Mouse (Mus musculus) lung, postnatal 4 days (tissue): Measurements from ENCODE around the gene Urm1.

Experiments used
- DNase-seq, 2 experiments: peaks; one replicate each; pipeline ENCODE4 v3.0.0; 2021

The Urm1 gene

DNA sequence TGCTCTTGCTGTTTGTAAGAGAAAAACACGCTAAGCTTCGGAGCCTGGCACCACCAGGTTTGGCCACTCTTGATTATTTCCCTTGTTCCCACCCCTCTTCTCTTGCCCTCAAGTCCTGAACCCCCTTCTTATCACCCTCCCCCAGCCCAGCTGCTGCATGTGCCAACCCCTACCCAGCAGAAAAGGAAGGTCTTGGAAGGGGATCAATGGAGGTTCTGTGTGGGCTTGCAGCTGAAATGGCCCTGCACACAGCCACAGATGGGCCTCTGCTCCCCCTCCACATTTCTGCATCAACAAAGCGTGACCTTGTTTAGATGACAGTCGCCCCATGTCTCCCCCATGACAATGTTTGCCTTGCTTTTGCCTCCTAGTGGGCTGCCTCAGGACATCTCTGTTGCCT lies 11.2 kb downstream of the Urm1 start:
- no peak for DNase-seq

DNA sequence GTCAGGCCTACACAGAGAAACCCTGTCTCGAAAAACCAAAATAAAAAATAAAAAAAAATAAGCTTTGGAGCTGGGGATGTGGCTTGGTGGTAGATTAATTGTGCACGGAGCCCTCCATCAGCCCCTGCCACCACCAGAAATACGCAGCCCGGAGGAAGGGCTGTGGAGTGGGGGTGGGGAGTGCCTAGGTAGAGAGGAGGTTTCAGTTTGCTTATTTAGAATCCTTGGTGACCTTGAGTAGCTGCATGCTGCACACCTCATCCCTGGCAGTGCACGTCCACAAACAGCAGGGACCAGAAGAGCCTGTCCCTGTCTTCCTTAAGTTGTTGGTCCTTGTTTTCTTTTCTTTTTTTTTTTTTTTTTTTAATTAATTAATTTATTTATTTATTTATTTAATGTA lies 13.9 kb downstream of the Urm1 start:
- DNase-seq, result no peak

DNA sequence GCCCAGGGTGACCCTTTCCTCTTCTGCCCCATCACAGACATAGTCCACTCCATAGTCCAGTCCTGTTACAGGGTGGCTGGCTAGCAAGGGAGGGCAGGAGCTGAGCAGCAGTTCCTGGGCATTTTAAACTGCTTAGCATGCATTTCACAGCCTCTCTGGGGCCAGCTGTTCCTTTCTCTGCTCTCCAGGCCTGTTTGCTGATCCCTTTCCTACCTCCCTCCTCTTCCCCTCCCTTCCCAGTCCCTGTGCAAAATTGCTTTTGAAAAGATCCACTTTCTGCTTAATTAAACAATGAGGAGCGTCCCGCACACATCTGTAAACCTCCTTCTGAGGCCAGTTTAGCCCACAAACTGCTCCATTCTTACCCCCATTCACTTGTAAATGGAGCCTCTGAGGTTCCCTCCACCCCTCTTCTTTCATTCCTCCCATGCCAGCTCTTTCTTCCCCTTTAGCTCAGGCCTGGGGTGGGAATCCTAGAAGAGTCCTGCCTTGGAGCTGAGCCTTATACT lies 15.6 kb downstream of the Urm1 start:
- no peak for DNase-seq

DNA sequence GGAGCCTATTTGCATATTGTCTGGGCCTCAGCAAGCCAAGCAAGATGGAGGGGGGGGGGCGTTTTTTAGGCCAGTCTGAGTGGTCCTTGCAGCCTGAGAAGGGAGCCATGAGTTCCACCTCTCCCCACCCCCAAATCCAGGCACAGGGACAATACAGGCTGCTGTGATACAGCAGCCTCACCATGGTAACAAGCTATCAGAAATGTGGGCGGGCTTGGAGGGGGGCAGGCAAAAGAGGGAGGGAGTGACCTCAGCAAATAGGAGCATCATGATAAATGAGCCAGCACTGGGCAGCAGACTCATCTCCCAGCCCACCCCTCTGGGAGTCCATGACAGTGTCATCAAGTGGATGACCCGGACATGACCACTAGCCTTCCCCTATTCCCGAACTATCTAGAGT lies 19.6 kb downstream of the Urm1 start:
- no peak for DNase-seq

DNA sequence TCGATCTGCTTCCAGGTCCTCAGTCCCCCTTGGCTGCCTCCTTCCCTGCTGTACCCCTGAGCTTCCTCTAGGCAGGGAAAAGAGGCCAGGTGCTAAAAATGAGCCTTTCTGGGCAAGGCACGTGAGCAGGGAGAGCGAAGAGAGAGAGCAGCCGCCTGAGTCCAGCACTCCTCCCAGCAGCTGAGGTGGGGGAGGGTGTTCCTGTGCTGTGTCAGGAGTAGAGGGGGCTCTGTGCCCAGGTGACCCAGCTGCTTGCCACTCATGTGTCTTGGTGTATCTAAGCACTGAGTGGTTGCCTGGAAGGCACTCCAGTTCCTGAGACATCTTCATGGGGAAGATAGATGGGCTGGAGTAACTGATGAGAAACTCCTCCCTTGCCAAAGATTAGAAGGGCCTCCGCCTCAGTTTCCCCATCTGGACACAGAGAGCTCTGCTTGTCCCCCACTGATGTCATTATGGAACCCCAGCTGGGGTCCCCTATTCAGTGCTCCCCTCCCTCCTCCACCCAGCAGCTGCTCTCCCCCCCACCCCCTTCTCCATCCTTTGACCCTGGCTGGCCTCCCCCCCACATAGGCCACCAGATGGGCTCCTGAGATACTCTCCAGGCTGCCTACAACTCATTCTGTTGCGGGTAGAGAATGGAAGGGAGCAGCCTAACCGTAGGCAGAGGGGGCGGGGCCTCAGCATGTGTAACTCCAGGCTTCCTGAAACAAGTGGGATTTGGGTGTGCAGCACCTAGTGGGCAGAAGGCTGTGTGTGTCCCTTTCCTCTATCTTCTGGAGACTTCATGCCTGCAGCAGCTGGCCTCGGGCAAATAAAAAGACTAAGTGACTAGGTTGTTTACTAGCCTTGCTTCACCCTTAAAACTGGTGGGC lies 23.6 kb downstream of the Urm1 start:
- no peak for DNase-seq

DNA sequence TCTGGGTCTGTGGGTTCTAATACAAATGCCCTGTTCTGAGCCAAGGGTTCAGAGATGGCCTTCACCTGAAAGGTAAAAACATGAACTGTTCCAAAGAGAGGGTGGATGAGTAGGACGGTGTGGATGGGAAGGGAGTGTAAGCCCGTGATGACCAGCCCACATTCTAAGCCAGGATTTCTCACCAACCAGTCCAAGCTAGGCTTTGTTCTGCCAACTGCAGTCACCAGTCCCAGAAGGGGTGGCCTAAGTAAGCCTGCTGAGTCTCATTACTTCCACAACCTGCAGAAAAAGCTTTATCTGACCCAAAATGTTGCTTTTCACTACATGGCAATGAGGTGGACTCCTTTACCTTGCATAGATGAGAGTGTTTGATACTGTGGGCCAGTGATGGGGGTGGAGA lies 24.2 kb downstream of the Urm1 start:
- DNase-seq, result no peak

DNA sequence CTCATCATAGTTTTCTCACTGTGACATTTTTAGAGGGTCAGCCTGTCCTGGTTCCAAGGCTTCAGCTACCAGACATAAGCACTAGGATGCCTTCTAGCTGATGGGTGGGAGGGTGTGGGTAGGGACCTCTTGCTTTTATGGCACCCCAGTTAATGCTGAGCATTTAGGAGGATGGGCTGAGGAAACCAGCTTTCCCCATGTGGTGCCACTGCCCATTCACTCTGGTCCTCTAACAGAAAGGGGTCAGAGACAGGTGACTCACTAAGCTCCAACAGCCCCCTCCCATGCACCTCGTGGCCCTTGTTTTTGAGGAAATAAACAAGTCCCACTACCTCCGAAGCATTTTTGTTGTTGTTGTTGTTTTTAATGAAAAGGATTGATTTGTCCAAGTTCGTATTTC lies 24.8 kb downstream of the Urm1 start:
- no peak for DNase-seq

DNA sequence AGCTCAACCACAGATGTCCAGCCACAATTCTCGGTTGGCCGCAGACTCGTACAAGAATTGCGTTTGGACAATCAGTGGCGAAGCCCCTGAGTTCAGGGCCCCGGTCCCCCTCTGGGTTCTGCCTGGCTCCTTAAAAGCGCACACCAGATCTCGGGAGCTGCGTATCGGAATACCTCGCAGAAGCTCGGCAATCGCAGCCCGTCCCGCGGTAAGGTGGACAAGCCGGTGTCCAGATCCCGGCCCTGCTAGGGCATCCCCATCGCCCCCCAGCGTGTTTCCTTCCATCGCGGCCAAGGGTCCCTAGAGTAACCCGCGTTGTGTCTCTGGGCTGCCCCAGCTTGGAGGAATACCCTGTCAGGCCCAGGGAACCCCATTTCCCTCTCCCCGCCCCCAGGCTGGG lies 25.8 kb downstream of the Urm1 start:
- DNase-seq, result no peak

DNA sequence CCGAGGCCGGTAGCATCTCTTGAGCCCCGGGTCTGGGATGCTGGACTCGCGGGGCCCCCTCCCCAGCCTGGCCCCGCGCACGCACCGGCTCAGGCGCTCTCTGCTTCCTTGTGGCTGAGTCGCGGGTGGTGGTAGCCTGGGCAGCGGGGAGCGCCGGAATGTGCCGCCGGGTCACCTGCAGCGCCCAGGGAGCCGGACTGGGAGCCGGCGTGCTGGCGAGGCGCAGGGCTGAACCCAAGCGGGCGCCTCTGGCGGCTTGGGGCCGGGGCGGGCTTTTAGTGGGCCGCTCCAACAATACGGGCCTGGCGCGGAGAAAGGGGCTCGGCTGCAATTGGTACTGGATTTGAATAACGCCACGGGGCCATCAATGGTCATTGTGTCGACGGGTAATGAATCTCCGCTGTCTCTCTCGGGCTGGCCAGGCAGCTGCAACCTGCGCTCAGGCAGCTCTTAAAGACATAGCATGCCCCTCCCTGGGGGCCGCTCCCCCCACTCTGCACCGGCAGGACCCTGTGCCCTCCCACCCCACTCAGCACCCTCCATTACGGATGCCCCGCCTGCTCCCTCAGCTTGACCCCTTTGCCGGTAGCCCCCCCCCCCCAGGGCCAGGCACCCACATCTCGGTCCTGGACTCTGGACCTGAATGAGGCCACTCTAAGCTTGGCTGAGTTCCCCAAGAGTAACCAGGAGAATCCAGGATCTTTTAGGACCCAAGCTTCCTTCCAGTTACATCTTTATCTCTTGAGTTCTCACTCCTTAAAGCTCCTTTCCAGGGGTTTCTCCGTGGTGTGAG lies 26.4 kb downstream of the Urm1 start:
- DNase-seq, result no peak

DNA sequence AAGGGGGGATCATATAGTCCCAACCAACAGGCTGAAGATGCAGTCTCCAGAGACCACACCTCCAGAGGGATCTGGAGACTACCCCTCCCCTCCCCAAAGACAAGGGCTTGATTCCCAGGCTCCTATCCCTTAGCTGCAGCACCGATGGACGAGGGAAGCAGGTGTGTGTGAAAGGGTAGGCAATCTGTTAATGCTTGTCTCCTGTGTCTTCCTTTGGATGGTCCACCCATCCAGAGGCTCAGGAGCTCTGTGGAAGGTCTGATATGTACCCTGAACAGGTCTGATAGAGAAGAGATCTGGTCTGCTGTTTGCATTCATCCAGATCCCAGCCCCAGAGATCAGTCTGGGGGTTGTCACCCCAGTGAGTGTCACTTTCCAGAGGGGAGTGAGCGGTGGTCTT lies 27.0 kb downstream of the Urm1 start:
- DNase-seq, result no peak

DNA sequence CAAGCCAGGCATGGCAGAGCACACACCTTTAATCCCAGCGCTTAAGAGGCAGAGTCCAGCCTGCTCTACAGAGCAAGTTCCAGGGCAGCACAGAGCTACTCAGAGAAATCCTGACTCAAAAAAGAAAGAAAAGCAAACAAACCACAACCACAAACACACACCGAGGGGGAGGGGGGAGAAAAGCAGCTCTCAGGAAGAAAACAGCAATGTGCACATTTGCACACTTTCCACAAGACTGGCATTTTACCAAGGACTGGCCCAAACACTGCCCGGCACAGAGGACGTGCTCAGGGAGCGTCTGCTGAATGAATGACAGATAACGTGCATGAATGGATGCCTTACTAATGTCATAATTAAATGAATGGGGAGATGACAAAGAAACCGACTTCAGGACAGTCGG lies 29.2 kb downstream of the Urm1 start:
- no peak for DNase-seq

DNA sequence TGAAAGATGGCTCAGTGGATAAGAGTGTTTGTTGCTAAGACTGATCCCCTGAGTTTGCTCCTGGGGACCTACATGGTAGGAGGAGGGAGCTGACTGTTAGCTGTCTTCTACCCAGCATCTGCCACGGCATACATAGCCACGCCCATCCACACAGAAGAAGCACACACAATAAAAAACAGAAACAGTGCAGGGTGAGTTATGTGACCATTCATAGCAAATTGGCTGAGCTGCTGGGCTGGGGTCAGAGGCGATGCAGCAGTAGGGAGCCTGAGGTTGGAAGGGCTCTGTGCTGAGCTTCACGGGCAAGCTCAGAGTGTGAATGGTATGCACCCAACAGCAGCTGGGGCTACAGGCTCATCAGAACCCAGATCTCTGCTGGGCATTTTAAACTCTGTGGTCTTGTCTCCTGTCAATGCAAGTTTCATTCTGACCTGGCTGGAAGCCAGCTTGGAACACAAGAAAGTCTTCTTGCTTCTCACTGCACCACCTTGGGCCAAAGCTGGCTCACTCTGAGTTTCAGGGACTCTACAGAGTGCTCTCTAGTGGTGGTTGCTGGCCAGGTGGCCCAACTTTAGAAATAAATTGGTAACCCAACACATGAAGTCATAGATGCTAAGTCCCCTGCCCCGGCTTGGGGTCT lies 30.1 kb downstream of the Urm1 start:
- DNase-seq, result no peak

DNA sequence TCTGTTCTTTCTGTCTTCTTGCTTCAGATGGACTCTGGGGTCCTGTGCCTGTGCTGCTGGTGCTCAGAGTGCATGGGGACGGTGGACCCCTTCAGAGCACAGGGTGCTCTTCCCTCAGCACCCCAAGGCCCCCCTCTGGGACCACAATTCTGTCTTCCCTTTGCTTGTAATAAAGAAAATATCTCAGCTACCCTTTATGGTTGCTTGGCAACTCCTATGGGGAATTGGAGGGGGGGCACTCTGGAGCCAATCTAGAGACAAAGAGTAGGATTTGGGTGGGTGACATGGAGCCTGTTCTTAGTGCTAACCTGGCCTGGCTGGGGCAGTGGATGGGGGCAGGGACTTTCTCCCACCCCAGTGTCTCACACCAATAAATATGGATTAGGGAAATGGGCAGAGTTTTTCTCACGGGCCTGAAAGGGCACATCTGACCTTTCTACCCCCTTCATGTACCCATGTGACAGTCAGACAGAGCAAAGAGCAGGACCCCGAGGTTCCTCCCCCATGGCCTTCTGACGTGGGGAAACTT lies 33.1 kb downstream of the Urm1 start:
- no peak for DNase-seq

DNA sequence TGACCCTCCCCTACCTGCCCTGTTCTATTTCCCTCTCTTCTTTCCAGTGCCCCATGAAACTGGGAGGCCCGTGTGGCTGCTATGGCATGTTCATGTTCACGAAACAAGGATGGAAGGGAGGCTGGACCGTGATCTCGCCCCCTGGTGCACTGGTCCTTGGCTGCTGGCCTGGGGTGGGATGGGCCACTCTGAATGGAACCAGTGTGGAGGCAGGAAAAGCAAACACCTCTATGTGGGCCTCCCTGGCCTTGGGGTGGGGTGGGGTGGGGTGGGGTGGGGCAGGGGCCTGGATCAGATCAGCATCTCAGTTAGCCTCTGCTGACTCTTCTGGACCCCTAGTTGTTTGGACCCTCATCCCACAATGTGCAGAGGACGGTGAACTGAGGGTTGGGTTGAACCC lies 33.9 kb downstream of the Urm1 start:
- DNase-seq, result no peak

DNA sequence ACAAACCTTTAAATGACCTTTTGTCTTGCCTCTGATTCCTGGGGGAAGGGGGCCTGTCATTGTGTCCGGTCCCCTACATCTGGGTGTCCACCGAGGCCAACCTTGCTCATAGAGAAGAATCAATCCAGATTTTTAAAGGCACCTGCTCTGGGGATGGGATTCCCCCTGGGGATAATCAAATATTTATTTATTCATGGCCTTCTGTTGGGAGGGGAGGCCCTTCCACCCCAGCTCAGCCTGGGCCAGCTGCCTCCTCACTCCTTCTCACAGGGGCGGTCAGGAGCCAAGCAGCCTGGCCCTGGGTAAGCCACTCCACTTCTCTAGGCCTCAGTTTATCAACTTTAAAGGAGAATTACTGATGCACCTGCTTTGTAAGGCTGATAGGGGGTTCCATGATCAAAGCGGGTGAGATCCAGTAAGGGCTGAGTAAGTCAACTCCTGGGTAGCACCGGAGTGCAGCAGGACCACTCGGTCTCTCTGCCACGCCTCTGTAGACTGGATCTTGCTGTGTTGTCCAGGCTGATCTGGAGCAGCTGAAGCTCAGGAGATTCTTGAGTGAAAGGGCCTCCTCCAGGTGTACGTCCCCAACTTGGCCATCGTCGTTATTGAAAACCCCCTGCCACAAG lies 35.8 kb downstream of the Urm1 start:
- no peak for DNase-seq

DNA sequence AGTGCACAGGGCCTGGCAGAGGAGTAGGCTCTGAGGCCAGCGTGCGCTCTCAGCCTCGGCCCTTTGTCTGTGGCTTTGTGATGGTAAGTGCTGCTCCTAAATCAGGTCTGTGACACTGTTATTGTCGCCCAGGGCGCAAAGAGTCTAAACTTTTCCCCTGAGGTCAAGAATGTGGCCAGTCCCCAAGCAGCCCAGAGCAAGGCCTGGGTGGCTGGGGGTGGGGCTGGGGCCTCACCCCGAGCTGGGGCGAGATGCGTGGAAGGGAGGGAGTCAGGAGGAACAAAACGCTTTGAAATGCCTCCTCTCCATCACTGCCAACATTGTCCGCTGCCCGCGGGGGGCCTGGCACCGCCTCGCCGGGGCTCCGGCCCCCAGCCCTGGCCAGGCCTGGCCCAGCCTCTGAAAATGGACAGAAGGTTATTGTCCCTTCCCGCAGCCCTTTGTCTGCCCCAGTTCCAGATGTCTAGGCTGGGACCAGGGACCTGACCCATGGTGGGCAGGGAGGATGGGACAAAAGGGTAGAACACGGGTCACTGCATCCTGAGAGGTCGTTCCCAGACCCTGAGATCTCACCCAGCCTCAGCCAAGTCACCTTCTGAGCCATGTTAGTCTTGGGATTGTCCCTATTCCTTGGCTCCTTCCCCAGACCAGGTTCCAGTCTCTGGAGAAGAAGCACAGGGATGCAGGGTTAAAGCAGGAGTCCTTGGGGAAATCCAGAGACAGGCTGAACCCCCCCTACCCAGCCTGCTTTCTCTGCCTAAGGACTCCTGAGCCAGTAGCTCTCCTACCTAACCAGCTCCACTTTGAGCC lies 36.8 kb downstream of the Urm1 start:
- DNase-seq, result no peak

DNA sequence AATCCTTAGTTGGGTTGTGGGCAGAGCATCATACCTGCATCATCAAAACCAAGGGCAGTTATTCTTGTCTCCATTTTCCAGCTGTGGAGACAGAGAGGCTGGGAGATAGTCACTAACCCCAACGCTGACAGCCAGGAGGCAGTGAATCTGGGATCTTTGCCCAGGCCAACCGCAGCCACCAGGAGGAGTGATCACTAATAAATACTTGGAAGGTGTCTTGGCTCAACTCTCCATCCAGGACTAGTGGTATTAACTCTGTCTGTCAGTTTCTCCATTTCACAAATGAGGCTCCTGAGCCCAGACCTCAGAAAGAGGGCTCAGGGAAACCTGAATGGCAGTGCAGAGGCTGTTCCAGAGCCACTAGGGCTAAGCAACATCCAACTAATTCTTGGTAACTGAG lies 37.5 kb downstream of the Urm1 start:
- DNase-seq, result no peak

DNA sequence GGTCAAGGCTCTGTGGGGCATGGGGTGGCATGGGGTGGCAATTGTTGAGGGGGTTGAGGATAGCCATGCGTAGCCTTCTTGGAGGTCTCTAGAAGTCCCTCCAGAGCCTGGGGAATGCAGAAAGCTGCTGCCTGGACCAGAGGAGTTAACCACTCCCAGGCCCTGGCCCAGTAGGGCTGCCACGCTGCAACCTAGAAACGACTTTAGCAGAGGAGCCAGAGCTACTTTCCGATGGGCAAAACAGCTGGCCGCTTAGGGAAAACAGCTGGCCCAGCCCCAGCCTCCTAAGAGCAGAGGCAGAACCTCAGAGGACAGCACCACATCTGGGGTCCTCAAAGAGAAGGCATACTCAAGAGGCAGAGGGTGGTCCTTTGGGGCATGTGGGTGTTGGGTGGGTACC lies 38.1 kb downstream of the Urm1 start:
- no peak for DNase-seq

DNA sequence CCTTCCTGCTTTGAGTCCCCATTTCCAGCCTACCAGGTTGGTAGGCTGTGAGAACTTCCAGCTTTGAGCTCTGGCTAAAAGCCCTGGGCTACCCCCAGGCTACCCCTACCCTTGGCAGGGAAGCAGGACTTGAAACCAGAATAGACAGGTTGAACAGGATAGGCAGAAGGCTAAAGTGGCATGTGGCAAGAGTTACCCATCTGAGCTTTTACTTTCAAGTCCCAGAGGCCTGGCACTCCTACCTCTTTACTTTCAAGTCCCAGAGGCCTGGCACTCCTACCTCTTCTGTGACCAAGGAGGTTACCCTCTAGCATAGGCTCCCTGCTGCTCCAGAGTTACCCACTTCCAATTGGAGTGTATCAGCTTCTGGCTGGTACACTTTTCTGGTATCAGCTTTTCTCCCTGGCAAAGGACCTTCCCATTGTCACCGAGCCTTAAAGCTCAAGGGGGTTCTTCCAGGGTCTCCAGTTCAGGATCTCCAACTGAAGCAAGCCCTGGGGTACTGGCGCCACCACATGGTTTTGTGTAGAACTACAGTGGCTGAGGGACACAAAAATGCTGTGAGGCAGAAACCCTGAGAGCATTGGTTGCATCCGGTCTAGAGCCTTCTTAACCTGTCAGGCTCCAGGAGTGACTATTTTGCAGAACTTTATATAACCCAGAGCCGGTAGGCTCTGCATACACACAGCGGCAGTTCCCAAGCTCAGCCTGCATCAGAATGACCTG lies 39.0 kb downstream of the Urm1 start:
- peak; percentile 61 to 75 for DNase-seq

DNA sequence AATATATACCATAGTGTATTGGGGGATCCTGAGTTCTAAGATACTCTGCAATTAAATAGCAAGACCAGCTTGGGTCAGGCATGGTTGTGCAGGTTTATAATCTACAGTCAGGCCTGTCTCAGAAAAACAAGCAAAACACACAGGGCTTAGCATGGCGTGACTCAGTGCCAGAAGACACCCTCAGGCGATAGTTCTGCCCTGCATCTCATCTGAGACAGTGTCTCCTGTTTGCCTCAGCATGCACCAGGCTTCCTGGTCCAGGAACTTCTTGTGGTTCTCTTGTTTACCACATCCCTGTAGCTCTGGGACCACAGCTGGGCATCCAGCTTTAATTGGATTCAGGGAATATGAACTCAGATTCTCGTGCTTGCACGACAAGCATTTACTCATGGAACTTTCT lies 45.2 kb downstream of the Urm1 start:
- no peak for DNase-seq

DNA sequence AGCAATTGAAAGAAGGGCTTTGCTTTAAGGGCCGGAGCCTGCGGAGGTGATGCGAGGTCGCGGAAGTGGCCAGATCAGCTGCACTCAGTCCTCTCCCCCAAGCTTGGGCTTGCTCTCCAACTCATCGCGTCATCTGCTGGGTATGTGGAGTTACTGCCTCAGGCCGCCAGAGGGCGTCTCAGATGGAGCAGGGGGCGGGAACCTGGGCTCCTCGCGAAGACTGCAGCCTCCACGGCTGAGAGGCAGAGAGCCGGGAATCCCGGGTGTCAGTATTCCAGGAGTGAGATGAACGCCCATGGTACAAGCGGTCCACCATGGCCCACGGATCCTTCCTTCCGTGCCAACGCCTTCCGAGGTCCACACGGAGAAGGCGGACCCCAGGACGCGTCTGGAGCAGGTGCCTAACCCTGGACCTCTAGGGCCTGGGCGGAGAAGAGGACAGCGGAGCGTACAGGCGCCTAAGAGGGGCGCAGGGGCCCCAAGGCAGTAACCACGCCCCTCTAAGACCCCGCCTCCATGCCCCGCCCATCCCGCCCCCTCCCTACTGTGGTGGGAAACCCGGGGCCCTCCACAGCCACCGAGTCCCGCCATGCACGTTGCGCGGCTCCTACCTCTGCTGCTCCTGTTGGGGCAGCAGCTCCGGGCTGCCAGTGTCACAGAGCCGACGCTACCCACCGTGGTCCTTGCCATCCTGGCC lies 49.2 kb downstream of the Urm1 start, which contains the start of gene Cercam:
Gene Cercam (plus strand): TSS at position 216 of the 697 bp plus-strand sequence.
- DNase-seq, result peak; percentile 89 to 91
